Mouse (Mus musculus): ENCODE measurements around the gene Cass4.

The Cass4 gene

DNA sequence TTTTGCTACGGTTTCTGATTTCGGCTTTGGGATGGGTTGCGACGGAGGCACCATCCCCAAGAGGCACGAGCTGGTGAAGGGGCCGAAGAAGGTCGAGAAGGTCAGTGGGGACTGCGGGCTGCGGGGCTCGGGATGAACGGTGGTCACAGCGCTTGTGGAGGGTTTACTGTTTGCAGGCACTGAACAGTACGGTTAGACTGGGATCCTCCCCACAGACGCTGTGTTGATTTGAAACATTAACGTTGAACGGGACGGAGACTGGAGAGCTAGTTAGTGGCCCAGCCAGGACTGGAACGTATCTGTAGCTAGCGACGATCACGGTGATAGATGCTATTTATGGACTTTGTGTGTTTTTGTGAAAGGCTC, 47.0 kb downstream of the Cass4 start:
- no peak for DNase-seq (ENCODE audit: low spot score)

DNA sequence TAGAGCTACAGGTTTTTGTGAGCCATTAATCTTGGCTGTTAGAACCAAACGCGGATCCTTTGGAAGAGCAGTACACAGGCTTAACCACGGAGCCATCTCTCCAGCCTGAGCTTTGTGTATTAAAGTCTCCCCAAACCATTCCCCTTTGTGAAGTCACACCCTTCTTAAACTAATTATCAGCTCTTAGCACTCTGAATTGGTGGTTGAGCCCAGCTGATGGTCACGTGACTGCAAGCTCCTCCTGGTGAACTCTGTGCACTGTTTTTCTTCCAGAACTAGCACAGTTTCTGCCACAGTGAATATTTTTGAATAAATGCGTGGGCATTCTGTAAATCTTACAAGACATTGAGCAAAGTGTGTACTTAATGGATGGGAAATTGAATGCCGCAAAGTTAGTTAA, 47.6 kb downstream of the Cass4 start:
- peak; percentile 6 for DNase-seq (ENCODE audit: low spot score)

DNA sequence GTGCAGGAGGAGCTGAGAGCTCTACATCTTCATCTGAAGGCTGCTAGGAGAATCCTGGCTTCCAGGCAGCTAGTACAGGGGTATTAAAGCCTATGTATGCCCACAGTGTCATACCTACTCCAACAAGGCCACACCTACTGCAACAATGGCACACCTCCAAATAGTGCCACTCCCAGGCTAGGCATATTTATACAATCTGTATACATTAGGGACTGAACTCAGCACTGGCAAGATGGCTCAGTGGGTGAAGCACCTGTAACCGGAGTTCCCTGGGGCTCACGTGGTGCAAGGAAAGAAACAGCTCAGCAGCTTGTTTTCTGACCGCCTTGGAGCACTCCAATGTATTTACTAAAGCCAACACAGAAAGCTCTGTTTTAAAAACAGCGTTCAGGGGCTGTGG, 52.0 kb downstream of the Cass4 start:
- DNase-seq (ENCODE audit: low spot score), result no peak

DNA sequence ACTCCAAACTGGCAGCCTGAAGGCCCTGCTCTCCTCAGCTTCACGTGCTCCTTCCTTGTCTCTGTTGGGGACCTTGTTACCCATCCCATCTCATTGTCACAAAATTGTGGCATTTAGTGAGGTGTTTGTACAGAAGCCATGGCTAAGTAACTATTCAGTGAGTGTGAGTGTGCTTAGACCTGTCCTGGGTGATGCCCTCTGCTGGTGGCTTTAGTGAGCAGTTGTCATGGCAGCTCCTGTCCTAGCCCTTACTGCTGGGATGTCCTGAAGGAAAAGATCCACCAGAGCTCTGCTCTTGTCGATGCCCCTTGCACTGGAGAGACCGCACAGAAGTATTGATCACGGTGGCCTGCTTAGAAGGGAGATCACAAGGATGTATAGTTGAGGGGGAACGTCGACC, 53.7 kb downstream of the Cass4 start:
- peak; percentile 24 for DNase-seq (ENCODE audit: low spot score)

DNA sequence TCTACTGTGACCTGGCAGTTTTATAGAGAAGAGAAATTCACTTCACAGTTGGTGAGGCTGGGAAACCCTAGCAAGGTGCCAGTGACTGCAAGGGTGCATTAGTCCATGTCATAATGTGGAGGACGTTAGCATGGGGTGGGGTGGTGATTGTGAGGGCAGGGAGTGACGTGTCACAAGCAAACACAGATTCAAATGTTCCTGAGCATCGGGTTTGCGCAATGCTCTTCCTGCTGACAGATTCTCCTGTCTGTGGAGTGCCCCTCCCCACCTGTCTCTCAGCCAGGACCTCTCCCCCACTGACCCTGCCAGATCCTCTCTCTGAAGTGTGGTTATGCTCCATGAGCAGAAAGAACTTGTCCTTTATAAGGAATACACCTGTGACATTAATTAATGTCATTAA, 54.7 kb downstream of the Cass4 start:
- no peak for DNase-seq (ENCODE audit: low spot score)

DNA sequence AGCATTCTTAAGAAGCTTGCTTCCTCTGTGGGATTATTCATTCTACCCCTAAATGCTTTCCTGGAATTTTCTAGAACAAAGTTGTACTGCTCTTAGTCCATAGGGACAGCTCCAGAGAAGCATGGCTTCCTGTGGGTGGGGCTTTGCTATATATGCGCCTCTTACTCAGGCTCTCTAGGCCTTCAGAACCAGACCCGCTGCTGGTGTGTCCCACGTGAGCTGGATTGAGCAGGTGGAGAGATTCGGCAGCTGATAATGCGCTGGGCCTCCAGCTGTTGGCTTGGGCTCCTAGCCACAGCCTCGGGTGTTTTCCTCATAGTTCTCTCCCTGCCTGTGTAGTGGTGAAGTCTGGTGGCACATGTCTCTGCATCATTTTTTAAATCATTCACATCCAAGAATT, 57.0 kb downstream of the Cass4 start:
- no peak for DNase-seq (ENCODE audit: low spot score)

DNA sequence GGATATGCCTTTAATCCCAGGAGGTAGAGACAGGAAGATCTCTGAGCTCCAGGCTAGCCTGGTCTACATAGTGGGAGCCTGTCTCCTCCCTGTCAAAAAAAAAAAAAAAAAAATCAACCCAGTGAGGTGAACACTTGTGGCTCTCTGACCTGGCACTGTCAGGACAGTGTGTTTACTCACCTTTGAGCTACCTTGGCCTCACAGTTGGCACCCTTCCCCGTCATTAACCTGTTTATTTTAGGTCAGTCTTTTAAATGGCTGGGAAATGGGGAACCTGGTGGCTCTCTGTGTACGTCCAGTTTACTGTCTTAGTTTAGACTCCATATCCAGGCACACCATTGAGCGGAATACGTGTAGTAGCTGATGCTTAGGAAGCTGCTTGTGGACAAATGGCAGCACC, 58.4 kb downstream of the Cass4 start:
- DNase-seq (ENCODE audit: low spot score), result no peak

DNA sequence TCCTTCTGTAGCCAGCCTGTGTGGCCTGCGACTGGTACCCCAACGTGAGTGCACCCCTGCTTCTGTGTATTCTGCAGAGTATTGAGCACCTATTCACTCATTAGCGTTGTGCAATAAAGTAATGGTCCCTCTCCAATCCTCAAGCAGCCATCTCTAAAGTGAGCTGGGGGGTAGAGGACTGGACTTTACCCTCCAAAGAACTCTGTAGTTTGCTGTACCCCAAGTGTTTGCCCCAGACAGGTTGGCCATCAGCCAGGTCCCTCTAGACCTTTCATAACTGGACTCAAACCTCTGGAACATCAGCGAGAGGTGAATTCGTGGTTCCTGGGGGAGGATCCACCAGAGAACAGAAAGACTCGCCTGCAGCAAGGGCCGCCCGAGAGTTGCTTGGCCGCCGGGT, 58.9 kb downstream of the Cass4 start:
- no peak for DNase-seq (ENCODE audit: low spot score)

DNA sequence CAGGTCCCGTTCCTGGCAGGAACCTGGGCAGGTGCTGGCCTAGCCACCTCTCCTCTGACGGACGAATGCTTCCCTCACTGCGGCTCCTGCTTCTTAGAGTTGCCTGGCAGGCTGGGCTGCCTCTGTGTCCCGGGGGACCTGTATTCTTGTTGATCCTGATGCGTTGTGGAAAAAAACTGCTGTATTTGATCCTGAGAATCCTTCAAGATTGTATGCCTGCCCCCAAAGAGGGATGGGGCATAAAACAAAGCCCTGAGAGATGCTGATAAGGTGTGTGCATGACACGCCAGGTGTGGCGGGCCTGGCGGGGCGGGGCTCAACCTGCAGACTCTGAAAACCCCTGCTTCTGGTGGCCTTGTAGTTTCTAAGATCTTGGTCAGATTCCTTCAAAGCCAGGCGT, 64.9 kb downstream of the Cass4 start, which contains the start of gene Gcnt7:
TSS of gene Gcnt7 (minus strand) at position 101 of the 400 bp plus-strand sequence.
- DNase-seq (ENCODE audit: low spot score), result no peak

DNA sequence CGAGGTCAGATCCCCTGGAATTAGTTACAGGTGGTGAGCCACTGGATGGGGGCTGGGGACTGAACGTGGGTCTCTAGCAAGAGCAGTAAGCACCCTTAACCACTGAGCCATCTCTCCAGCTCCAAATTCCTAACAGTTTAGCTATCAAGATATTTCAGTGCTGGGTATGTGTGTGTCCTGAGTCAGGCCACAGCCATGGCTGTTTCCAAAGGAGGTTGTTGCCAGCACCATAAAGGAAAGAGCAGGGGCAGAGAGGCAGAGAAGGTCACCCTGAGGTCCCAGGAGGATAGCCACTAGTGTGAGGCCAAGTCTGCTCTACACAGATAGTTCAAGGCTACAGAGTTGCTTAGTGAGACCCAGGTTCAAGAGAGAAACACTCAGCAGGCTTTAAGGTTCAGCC, 67.1 kb downstream of the Cass4 start:
- no peak for DNase-seq (ENCODE audit: low spot score)

DNA sequence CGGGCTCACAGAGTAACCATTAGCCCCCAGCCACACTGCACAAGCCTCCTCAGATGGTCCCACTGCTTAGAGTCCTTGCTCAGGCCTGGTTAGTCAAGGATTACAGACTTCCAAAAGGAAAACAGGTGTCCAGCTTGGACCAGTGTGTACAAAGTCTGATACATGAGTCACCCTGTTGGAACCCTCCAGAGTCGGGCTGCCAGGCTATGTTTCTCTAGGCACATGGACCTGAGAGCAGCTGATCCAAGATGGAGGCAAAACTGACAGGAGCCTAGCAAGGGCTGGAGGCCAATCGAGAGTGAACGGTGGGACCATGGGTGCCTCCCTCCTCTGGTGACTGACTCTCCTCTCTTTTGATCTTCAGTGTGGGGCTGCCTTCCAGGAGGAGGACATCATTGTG, 69.2 kb downstream of the Cass4 start:
- DNase-seq (ENCODE audit: low spot score), result no peak

DNA sequence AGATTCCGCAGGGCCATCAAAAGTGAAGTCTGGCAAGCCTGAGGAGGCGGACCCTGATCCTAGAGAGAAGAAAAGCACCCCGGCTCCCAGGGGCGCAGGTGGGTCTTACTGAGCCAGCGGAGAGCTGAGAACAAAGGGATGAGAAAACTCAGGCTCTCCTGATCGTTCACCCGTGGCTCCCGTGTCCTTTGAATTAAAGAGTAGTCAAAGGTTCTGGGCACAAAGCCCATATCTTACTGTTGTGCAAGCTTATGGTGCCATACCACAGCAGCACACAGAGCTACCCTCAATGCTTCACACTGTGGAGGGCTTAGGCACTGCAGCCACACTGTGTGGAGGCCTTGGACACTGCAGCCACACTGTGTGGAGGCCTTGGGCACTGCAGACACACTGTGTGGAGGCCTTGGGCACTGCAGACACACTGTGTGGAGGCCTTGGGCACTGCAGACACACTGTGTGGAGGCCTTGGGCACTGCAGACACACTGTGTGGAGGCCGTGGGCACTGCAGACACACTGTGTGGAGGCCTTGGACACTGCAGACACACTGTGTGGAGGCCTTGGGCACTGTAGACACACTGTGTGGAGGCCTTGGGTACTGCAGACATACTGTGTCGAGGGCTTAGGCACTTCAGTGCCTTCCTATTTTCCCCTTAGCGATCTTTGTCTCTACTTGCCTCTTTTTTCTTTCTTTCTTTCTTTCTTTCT, 73.0 kb downstream of the Cass4 start:
- no peak for DNase-seq (ENCODE audit: low spot score)

DNA sequence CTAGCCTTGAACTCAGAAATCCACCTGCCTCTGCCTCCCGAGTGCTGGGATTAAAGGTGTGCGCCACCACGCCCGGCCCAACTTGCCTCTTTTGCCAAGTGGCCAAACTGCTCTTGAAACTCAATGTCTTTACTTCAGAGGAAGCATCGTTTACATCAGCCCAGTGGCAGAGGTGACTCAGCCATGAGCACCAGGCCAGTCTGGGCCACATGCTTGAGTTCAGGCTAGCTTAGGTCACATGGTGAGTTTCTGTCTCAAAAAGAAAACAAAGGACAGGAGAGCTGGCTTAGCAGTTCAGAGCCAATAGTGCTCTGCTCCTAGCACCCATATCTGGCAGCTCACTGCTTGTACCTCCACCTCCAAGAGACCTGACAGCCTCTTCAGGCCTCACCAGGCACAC, 73.6 kb downstream of the Cass4 start:
- no peak for DNase-seq (ENCODE audit: low spot score)

DNA sequence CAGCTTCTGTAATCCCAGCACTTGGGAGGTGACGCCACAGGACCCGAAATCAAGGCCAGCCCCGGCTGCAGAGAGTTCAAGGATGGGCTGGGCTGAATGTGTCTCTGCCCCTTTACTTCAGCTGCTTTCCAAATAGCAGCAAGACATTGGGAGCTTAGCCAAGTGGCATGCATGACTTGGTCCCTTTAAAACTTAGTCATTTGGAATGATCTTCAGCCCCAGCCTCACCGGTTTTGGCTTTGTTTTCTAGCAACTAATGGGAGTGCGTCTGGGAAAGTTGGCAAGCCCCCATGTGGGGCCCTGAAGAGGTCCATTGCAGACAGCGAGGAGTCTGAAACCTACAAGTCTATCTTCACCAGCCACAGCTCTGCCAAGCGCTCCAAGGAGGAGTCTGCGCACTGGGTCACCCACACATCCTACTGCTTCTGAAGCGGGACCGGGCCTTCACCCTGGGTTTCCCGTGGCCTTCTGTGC, 74.8 kb downstream of the Cass4 start:
- no peak for DNase-seq (ENCODE audit: low spot score)

DNA sequence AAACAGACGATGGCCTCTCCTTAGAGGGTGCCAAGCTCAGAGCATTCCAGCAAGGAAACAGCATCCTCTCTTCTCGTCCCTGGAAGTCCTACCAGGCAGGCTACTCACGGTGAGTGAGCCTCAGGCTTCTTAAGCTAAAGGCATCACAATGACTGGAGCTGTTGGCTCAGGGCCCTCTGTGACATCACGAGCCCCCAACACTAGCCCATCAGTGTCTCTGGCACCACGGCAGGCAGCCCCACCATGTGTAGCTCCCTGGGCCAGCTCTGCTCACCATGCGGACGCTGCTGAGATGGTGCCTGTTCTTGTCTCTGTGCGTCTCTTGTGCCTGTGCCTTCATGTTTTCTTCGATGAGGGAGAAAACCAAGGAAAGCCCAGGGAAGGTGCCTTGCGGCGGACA, 78.7 kb downstream of the Cass4 start, which contains the start of gene Fam209:
TSS of gene Fam209 (plus strand) at position 203 of the 400 bp plus-strand sequence.
- no peak for DNase-seq (ENCODE audit: low spot score)

DNA sequence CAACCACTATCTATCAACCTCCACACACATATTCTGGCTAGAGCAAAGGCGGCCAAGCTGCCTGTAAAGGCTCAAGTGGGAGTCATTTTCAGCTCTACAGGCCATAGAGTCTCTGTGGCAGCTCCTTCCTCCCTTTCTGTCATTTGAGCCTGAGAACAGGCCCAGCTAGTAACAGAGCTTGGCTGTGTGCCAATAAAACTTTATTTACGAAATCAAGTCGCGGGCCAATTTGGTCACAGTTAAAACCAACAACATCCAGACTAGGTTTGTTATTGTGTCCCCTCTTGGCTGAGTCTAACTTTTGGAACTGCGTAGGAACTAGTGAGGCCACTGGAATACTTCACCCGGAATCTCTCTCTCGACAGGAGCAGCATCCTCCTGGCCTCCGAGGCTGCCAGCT, 80.0 kb downstream of the Cass4 start:
- DNase-seq (ENCODE audit: low spot score), result no peak

DNA sequence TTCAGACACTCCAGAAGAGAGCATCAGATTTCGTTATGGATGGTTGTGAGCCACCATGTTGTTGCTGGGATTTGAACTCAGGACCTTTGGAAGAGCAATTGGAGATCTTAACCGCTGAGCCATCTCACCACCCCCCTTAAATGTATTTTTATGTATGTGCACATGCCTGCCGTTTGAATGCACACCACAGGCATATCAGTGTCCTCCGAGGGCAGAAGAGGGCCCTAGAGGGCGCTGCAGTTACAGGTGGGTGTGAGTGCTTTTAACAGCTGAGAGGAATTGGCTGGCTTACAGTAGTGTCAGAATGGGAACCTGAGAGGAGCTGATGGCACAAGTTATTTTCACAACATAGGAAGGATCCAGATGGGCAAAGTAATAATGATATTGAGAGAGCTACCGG, 81.4 kb downstream of the Cass4 start:
- peak; percentile 23 for DNase-seq (ENCODE audit: low spot score)

DNA sequence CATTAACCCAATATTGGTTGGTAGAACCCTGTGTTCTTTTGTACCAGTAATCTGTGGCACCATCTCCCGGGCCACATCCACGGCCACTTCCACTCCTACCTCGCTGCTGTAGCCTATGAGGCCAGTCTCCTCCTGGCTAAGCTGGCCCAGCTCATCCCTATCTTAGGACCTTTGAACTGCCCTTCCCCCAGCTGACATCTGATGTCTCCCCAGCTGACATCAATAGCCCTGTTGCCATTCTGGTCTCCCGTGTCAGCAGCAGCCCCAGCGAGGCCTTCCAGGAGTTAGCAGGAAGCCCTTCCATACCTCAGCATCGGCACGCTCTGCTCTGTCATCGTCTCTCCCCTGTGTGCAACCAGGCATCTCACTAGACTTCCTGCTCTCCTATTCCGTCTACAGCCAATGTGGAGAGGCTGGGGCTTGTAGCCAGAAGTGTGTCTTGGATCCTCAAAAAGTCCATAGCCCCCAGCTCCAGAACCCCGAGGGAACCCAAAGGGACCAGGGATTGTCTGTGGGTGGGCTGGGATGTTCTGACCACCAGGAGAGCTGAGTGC, 83.2 kb downstream of the Cass4 start:
- no peak for DNase-seq (ENCODE audit: low spot score)

DNA sequence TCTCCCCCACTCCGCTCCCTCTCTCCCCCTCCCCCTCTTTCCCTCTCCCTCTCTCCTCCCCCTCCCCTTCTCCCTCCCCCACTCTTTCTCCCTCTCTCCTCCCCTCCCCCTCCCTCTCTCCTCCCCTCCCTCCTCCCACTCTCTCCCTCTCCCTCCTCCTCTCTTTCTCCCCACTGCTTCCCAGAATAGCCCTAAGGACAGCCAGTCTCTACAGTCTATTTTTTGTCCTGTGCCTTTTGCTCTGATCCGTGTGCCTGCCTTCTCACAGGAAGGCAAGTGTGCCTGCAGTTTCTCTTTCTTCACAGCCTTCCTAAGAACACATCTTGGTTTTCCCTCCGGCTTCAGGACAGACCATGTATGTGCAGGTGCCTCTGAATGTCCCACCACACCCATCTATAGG, 83.8 kb downstream of the Cass4 start:
- DNase-seq (ENCODE audit: low spot score), result no peak

DNA sequence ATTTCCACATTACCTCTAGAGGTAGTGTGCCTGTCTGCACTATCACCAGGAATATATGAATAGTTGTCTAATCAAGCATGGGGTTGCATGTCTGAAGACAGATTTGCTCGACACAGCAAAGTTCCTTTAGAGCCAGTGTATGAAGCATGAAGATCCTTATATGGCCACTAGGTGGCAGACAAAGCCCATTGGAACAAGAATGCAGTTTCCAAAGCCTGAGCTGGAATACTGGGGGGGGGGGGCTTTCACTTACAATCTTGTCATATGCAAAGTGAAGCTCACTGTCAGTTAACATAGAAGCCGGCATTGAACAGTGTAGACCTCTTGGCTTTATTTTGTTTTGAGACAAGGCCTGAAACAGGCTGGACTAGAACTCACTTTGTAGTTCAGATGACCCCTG, 84.3 kb downstream of the Cass4 start:
- peak; percentile 15 for DNase-seq (ENCODE audit: low spot score)

DNA sequence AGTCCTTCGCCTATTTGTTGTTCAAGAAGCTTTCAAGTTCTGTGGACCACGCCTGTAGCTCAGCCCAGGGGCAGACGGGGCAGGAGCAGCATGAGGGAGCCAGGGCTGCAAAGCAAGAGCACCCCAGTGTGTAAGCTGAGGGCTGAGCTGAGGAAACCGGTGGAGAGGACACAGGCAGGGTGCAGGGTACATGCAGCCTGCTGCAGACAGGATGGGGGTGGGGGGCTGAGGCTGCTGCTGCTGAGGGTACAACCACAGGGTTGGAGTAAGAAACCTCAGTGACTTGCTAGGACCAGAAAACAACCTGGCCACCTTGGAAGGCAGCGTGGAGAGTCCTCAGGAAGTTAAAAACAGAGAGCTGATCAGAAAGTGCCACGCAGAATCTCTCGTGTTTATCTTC, 86.7 kb downstream of the Cass4 start:
- DNase-seq (ENCODE audit: low spot score), result no peak

DNA sequence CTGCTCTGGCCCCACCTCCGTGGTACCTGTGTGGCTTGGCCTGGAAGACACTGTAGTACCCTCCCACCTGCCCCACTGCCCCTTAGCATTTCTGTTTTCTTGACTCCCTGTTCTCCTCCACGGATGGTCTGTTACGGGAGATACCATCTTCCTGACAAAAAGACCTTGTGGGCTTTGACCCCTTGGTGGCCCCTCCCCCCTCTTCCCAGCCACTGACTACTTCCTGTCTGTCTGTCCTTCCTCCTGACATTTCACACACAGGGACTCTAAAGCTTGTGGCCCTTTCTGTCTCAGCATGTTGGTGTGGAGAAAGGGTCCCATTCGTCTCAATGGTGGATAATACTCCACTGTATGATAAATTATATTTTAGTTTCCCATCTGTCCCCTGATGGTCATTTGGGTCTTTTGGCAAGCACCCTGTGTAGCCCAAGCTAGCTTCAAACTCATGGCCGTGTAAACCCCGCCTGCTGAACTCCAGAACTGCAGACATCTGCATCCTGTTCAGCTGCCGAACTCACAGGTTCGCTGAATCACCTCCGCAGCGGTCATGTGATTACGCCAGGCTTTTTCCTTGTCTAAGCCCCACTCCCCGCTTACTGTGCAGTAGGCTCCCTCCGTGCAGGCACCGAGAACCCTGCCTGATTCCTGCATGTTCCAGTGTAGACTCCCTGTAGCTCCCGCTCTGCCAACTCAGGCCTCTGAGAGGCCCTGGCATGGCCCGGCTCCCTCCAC, 88.2 kb downstream of the Cass4 start:
- DNase-seq (ENCODE audit: low spot score), result no peak
